Mouse (Mus musculus): ENCODE data around the gene Hemk1.

The Hemk1 gene

DNA sequence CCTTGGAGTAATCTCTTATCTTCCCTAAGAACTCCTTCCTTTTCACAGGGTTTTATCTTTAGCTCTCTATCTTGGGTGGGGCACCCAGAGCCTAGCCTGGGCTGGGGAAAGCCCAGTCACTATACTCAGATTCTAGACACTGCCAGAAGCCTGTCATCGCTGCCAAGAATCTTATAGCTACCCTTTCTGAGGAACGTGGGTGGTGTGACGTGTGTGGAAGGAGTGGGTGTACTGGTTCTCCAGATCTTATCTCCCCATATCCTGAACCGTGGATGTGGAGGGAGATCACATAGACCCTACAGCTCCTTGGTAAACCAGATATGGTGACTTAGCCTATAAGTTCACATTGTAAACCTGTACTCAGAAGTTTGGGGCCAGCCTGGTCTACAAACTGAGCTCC, 42.5 kb downstream of the Hemk1 start:
- peak; percentile 76 for DNase-seq (ENCODE audit: low read depth)

DNA sequence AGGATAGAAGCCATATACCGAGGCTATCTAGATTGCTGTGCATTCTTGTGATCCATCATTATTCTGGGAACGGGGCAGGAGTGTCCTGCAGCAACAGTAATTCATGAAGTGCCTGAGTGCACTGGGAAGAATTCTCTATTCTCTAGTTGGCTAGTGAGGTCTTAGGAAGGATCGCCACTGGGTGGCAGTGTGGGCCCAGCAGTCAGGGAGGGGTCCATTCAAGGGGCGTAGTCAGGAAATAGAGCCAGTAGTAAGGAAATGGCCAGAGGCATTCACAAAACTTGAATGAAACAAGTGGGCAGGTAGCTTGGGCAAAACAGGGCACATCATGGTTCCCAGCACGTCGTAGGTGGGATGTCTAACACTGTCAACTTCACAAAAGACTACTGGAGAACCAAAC, 43.9 kb downstream of the Hemk1 start:
- peak; percentile 85 for DNase-seq (ENCODE audit: low read depth)

DNA sequence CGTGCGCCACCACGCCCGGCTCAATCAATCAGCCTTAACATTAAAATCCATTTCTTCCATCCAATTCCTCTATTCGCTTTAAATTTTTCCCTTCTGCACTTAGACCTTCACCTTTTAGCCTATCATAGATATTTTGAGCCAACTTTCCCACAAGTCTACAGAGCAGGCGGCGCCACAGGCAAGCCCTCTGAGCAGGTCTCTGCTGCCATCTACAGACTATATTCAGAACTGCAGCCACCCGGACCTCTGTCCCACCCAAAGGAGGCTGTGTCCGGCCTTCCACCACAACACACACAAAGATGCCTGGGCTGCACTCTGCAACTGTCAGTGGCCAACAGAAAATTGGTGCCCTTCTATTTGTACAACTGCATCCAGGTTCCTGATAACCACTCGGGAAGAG, 47.3 kb downstream of the Hemk1 start:
- peak; percentile 88 for DNase-seq (ENCODE audit: low read depth)

DNA sequence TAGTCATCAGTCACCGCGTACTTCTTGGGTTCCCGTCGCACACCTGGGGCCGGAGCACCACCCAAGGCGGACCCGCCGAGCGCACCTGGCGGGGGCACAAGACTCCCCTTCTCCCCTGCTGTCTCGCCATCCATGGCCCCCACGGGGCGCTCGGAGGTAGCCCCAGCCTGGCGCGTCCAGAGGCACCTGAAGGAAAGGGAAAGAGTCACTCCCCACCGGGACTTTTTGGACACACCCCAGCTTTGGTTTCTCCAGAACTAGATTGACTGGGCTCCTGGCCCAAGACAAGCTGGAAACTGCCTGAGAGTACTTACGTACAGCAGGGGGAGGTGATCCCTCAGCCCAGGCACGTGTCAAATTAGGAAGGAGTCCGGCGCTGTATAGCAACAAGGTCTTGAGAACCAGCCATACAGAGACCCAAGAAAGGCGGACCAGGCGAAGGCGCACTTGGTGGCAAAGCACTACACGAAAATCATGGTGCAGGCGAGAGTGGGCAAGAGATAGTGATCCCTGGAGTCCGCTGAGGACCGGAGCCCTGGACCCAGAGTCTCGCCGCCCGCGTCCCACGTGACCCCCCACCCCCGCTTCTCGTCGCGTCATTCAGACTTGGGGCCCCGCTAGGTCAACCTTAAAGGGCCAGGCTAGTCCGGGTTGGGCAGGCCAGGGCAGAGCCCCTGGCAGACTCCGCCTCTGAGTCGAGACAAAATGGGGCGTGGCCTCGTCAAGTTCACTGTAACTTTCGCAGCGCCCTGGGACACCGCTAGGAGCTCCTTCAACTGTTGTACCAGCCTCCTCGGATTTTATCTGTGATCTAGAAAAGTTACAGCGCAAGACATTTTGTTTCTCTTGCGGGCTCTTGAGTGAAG, 48.7 kb downstream of the Hemk1 start, which contains the start of gene Mapkapk3:
Mapkapk3 (minus strand) TSS at position 667 of the 866 bp plus-strand sequence.
- peak; percentile 96 for DNase-seq (ENCODE audit: low read depth)

DNA sequence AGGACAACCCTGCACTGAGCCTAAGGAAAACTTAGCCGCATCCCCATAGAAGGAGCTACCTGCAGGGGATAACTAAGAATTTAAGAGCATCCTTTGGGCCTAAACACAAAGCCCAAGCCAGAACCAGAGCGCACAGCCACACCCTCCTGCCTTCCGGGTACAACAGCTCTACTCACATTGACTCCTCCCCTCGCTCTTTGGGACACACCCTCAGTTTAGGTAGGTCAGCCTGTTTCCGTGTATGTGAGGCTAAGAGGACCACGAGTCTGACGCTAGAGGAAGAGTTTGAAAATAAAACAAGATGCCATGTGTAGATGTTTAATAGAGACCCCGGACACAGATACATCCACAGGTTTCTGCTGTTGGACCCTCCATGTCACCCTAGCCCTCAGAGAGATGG, 49.4 kb downstream of the Hemk1 start:
- DNase-seq (ENCODE audit: low read depth): peak; percentile 92

DNA sequence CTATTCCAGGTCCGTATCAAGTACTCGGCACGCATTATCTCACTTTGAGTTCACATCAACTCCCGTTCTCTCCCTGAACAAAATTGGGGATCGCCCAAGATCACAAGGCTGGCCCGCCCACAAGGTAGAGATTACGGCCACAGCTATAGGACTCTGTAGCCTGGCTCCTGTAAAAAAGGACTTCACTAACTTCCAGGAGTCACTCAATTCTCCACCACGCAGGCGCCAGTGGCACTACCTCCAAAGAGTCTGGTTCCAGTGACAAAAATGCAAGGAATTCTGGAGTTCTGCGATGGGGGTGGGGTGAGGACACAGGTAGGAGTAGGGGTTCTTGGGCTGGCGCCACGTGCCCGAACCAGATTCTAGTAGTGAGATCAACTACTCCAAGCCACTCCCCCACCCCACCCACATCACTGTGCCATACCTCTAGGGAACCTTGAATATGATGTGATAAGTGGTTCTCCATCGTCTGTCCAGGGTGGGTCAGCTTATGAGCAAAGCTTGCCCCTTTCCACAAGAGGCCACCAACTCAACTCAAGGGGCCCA, 50.0 kb downstream of the Hemk1 start:
- DNase-seq (ENCODE audit: low read depth): no peak

DNA sequence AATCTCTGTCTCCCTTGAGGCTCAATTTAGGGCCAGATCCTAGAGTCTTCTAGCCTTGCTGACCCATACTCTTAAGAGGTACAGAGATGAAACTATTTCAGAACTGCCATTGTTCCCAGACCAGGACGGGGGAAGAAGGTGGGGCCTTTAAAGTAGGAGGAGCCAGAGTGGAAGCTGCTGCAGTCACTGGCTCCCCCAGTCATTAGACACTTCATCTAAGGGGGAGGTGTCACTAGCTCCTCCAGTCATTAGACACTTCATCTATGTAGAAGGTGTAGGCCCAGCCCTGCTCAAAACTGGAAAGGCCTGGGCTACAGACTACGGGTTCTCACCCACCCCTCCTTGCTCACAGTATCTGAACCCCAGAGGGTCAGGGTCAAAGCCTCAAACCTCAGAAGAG, 50.9 kb downstream of the Hemk1 start:
- DNase-seq (ENCODE audit: low read depth): no peak

DNA sequence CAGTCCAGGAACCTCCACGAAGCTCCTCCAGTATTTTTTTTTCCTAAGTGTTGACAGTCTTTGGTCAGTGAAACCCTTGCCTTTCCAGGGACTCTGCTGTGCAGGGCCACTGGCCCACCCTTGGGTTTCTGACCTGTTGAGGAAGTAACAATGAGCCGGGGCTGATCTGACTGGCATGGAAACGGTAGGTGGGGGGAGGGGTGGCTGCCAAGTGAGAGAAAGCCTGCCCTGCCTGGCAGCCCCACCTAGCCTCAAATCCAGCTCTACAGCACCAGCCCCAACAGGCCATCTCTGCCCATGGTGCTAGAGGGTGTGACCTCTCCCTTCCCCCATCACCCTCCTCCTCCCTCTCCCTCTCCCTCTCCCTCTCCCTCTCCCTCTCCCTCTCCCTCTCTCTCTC, 53.1 kb downstream of the Hemk1 start:
- DNase-seq (ENCODE audit: low read depth): peak; percentile 48

DNA sequence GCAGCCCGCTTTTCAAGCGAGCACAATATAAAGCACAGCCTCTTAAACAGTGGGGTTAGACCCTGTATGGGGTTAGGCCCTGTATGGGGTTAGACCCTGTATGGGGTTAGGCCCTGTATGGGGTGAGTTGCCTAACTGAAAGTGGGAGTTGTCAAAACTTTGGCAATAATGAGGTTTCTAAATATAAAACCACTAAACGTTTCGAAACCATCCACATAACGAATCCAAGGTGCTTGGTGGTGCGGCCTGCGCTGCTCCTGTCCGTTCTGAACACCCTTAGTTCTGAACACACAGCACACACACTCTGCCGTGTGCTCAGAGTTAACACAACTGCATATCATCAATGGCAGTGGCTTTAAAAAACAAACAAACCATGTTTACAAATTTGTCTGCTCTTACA, 55.2 kb downstream of the Hemk1 start:
- no peak for DNase-seq (ENCODE audit: low read depth)

DNA sequence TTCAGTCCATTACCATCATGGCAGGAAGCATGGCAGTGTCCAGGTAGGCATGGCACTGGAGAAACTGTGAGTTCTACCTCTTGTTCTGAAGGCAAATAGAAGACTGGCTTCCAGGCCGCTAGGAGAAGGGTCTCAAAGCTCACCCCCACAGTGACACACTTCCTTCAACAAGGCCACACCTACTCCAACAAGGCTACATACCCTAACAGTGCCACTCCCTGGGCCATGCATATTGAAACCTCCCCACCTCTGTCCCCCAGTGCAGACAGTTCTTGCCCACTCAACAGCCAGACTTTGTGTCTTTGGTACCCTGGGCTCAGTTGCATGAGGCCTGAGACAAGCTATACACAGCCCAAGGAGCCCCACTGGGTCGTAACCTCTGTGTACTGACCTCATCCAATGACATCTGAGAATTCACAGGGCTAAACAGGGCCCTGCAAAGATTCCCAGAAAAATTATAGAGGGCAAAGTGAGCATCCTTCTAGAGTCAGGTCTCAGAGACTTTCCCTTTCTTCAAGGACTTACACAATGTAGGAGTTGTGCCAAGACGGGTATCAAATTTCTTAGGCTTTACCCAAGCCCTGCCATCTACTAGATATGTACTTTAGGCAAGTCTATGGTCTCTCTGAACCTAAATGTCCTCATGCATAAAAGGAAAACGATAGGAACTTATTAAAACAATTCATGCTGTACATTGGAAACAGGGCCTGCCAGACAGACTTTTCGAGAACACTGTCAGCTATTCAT, 56.7 kb downstream of the Hemk1 start:
- DNase-seq (ENCODE audit: low read depth): no peak

DNA sequence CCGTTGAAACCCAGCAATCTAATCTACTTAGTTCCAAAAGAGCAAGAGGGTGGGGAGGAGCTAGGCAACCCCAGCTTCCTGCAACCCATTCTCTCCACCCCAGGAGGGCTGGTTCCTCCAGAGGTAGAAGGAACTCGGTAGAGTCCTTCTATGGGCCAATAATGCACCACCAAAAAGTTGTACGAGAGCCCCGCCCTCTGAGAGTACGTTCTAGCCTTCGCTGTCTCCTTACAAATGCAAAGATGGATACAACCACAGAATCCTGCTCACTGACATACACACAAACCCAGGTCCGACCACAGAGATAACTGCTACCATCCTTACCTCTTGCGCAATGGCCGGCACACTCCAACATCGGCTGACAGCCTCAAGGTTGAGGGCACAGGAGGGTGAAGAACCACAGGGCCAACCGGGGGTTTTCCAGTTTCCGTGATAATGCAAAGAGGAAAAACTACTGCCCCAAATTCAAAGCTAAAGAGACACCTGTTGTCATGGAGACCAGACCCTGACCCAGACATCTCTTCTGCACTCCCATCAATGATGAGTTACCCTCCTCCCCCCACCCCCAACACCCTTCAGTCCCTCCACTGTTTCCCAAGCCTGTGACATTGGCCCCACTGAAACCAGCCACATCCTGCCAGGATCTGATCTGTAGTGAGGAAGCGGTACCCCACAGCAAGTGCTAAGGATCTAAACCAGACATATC, 57.7 kb downstream of the Hemk1 start:
- DNase-seq (ENCODE audit: low read depth): peak; percentile 66

DNA sequence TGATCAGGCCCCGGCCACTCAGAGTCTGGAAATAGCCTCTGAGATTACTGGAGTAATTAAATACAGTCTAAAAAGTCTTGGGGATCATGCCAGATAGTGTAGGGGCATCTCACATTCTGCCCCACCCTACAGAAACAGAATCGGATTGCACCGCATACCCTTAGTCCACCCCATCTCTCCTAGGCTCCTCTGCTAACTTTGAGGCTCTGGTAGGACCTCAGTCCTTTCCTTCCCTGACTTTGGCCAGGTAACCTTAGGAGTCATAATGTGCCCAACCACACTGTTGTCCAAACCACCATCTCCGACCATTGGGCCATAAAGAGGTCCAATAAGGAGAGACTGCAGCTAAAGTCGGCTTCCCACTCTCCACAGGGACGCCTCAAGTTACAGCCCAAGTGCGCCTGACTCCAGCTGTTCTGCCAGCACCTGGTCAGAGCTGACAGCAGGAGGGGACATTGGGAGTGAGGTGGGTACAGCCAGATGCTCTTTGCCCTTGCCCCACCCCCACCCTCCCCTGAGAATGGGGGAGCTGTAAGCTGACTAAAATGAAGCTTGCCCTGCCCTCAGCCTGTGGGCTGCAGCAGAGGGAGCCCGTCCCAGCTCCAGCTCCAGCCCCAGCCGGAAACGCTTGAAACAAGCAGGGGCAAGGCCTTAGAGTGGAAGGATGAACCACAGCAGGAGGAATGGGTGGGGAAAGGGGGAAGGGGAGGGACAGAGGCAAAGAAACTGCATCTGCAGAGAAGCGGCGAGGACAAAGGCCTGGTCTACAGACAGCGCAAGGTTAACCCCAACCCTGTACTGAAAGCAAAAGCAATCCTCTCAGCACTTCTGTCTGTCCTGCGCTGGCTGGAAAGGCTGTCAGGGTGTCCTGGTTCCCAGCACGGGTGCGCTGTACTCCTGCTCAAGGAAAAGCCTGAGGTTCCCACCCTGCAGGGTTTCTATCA, 58.5 kb downstream of the Hemk1 start:
- no peak for DNase-seq (ENCODE audit: low read depth)

DNA sequence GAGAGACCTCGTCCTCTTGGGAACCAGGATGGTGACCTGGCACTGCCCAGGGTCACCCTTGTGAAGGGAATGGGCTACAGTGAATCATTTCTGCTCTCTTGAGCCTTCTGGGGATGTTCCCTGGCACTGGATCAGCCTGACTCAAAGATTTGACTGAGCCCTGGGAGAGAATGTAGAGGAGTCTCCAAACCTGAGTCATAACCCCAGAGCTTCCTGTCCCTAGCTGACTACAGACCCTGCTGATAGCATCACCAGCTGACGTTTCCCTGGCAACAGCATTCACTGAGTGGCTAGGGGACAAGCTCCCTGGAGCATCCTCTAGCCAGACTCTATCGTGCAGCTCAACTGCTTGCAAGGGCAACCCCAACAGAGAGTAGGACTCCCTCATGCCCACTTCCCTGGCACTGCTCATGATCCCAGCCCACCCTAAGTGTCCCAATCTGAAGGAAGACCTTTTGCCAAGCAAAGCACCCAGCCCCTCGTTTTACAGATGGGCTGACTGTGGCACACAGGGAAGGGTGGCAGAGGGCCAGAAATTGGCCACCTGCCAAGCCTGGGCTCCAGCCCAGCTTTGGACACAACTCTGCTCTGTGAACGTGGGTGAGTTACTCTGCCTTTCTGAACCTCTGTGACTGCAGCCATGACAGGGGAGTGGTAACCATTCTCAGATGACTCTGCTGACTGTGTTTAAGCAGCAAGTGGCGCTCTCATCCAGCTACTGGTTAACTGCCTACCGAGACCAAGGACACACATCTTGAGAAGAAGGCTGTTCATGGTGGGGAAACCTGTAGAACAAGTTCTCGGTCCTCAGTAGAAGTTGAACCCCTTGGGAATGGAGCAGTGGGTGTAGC, 59.4 kb downstream of the Hemk1 start:
- DNase-seq (ENCODE audit: low read depth): no peak

DNA sequence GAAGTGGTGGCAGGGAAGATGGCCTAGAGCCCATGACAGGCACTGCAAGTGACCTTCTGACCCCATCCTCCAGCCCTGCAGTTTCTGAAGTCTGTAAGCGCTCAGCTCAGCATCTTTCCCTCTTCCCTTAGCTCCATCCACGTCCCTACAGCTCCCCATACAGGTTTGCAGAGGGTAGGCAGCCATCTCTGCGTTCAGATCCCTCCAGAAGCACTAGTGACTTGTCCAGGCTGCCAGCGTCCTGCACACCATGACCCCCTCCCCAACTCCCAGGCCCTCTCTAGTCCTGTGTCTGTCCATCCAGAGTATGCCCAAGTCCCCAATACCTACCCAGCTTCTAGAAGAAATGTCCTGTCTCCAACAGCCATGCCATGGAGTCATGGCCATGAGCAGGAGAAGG, 60.0 kb downstream of the Hemk1 start:
- DNase-seq (ENCODE audit: low read depth): no peak

DNA sequence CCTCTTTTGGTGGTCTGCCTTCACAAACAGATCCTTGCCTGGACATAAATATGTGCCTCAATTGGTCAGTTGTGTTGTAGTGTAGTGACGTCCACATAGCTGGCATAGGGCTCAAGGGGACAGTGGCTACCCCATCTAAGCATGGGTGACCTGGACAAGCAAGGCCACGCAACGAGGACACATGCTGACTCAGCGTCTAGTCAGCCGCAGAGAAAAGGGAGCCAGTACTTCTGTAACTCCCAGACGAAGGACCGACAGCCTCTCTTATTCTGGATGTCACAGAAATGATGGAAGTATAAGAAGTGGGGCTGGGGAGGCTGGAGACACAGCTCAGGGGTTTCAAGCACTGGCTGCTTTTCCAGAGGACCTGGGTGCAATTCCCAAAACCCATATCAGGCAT, 60.5 kb downstream of the Hemk1 start:
- no peak for DNase-seq (ENCODE audit: low read depth)

Measured in naive thymus-derived CD4-positive, alpha-beta T cell, adult 2 months (primary cell).